Mouse (Mus musculus) naive thymus-derived CD4-positive, alpha-beta T cell, adult 2 months (primary cell): ENCODE results near the gene Cacnb1.

Experiments used
- DNase-seq: peaks from one replicate; pipeline ENCODE4 v3.0.0-alpha.2; 2011; ENCODE audit warnings: low read depth

Cacnb1 gene

DNA sequence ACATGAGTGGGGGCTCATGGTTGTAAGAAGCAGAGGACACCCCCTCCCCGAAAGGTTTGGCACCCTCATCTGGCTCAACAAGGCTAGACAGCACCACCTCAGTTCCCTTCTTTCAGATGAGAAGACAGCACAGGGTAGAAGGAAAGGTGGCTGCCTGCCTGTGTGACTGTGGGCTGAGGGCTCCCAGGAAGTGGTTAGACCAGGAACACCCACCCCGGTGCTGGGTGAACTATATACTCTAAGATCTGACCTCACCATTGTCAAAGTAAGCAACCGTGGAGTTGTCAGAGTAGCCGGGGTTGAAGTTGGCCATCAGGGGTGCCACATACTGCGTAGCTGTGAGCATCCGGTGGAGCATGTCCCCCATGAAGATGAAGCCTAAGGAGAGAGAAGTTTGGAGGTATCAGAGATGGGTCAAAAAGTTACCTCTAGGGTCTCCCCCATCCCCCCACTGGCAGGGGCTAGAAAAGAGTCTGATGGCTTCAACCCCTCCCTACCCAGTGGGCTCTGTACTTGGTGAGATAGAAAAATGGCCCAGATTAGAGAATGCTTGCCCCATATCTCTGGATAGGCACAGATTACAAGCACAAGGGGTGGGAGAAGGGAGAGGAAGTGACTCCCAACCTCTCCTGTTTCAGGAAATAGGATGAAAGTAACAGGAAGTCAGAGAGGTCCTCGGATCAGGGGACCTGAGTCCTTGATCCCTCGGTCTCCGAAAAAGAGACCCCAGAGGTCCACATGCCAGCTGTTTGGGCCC lies 67.5 kb downstream of the Cacnb1 start:
- peak; percentile 70 for DNase-seq

GRCm38 (mm10) chr11:97954469-97955141 lies 68.2 kb downstream of the Cacnb1 start:
- DNase-seq = no peak

GRCm38 (mm10) chr11:97953939-97954275 lies 68.9 kb downstream of the Cacnb1 start:
- DNase-seq = no peak

DNA sequence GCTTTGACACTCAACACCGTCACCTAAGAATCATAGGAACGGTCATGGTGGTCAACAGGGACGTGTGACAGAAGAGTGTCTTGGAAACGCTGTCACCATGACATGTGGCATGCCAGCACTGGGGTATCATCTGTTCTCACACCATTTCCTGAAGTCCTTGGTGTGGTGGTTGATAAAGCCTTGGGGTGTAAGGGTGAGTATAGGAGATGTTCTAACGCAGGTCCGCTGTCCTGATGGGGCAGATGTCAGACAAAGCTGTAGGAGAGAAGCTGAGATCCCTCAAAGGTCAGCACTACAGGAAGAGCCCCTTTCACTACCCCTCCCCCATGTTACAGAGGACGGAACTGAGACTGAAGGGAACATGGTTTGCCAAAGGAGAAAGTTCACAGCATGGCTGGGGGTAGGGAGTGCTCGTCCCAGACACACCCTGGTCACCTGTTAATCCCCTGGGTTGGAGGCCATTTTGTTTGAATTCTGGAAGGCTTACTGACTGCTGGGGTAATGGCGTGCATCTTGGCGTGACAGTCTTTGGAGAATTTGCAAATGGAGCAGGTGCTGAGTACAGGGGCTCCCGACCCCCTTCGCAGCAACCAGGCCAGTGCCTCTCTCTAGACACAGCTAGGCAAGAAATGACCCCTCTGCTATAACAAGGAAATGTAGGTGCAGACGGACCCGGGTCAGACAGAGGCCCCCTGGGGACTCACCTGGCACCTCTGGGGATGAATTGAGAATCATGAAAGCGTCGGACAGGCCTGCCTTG lies 69.5 kb downstream of the Cacnb1 start:
- DNase-seq = no peak

- DNase-seq = no peak
Observed at GRCm38 (mm10) chr11:97952367-97953006, 70.3 kb downstream of the Cacnb1 start.
